Mouse (Mus musculus): ENCODE data around the gene Bag6.
A peak's percentile ranks its signal among the peaks of the same experiment; 100 is the strongest.

Gene Bag6

GRCm38 (mm10) chr17:35134801-35135590 is at the start of gene Bag6:
TSS of gene Bag6 (plus strand) at chr17:35135178.
- DNase-seq = peak; percentile 96

GRCm38 (mm10) chr17:35085208-35085865 is 49.6 kb upstream of the Bag6 start, which contains the start of gene Ly6g6f:
TSS of gene Ly6g6f (minus strand) at chr17:35085610.
- no peak for DNase-seq

GRCm38 (mm10) chr17:35088151-35088550 is 46.8 kb upstream of the Bag6 start:
- DNase-seq = no peak

DNA sequence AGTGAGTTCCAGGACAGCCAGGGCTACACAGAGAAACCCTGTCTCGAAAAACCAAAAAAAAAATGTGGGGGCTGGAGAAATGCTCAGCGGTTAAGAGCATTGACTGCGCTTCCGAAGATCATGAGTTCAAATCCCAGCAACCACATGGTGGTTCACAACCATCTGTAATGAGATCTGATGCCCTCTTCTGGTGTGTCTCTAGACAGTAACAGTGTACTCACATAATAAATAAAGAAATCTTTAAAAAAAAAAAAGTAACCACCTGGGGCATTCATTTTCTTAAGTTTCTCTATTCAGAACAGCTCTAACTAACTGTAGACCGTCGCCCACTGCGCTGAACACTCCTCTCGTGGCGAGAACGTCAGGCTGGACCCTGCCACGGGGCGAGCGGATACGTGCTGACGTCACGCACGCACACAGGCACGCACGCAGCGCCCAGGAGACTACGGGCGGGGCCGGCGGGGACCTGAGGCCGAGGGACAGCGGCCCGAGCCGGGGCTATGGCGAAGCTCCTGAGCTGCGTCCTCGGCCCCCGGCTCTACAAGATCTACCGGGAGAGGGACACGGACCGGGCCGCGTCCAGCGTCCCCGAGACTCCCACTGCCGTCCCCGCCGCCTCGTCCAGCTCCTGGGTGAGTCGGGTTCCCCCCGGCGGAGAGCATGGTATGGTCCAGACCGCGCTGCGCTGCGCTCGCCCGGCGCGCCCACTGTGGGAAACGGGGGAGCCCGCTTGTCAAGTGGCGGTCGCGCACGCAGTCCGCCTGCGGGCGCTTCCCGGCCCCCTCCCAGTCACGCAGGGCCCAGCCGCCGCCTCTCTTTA is 45.9 kb upstream of the Bag6 start, which contains the start of gene Abhd16a:
Gene Abhd16a, plus strand, starts transcription at position 439 of the 820 bp plus-strand sequence.
- peak; percentile 93 for DNase-seq

GRCm38 (mm10) chr17:35090166-35090932 is 44.6 kb upstream of the Bag6 start:
- DNase-seq = no peak

- DNase-seq = no peak
Observed at GRCm38 (mm10) chr17:35092403-35093198, 42.4 kb upstream of the Bag6 start.

DNA sequence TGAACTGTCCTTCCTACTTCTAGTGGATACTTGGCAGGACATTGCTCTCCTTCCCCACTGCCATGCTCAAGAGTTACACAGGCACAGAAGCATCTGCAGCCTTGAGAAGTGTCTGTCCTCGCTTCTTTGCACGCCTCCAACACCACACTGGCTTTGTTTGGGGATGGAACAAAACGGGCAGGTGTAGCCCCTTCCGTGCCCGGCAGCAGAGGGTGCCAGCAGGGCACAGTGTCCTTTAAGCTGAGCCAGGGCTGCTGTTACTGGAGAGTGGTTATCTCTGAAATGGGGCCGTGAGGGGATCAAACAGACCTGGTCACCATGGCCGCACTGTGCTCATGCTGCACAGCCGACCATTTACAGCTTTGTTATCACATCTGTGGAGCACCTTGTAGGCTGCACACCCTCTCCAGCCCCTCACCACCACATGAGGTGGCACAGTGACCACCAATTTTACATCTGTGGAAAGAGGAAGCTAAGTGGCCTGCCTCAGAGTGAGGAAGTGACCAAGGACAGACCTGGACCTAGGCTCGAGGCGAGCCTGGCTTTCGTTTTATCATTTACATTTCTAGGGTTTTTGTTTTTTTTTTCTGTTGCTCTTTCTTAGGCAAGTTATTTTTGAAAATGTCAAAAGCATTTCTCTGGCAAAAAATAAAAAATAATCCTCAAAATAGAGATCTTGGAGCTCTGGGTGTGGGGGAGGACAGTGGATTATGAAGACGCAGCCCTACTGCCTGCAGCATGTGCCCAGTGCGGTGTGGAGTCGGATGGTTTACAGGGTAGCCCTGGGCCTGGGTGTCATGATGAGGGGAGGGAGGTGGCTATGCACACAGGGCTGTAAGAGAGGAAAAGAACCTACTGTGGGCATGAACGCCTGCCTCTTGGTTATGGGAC is 40.3 kb upstream of the Bag6 start:
- DNase-seq = no peak

DNA sequence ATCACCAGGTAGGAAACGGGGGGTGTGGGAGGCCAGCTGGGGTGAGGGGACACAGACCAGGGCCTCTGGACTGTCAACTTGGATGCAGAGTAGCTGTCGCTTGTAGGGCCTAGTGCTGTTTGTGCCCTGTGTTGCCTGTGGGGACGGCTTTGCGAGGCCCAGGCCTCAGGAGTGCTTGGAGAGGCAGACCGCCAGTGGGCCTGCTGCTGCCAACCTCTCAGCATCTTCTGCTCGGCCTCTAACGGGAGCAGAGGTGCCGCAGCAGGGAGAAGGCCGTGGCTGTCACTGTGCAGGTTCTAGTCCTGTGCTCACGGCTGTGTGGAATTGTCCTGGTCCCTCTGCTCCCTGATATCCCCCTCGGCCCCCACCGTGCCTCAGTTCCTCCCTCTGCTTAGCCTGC is 38.4 kb upstream of the Bag6 start:
- DNase-seq = no peak

- peak; percentile 49 for DNase-seq
Observed at GRCm38 (mm10) chr17:35097164-35097655, 37.8 kb upstream of the Bag6 start.

DNA sequence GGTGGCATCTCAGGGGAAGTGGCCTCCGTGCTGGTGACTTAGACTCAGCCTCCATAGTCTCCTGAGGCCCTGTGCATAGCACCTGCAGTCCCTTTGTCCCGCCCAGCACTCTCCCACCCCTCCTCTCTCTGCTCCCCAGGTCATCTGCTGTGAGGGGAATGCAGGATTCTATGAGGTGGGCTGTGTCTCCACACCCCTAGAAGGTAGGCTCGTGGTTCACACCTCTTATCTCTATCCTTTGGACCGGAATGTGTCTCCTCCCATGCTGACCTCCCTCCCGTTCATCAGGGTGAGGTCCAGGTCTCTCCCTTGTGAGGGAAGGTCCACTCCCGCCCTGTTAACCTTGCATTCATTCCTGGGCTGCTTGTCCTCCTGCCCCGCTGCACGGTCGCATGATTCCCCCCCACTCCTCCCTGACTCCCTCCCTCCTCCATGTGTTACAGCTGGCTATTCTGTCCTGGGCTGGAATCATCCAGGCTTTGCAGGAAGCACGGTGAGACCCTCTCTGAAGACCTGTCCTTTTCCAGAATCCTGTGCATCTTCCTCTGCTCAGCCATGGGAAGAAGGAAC is 34.7 kb upstream of the Bag6 start:
- no peak for DNase-seq

- no peak for DNase-seq
Observed at GRCm38 (mm10) chr17:35101161-35101560, 33.8 kb upstream of the Bag6 start.

DNA sequence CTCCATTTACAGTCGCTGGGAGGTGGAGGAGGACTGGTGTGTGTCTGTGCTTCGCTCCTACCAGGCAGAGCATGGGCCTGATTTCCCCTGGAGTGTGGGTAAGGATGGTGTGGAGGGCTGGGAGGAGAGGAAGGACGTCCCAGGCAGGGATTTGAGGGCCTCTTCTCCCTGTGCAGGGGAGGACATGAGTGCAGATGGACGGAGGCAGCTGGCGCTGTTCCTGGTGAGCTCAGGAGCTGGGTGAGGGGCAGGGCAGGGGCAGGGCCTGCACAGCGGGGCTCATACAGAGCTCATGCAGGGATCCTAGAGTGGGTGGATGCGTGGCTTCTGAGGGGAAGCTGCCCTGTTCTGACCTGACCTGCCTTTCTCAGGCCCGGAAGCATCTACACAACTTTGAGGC is 32.7 kb upstream of the Bag6 start:
- DNase-seq = no peak

GRCm38 (mm10) chr17:35103221-35103690 is 31.7 kb upstream of the Bag6 start:
- DNase-seq = no peak

DNA sequence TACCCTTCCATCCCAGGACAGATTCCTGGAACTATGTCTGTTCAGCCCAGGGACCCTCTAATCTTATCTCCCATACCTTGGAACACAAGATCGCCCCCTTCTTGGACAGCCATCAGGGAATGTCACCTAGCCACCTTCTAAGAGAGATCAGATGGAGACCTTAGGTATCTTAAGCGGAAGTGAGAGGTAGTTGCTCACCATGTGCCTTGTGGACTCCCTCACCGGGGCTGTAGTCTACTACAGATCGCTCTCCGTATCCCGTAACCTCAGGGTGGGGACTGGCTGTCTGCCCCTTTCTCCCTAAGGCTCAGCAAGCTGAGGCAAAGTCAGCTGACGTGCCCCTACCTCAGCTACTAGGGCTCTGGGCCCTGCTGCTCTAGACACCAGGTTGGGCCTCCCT is 30.9 kb upstream of the Bag6 start:
- DNase-seq = no peak

DNA sequence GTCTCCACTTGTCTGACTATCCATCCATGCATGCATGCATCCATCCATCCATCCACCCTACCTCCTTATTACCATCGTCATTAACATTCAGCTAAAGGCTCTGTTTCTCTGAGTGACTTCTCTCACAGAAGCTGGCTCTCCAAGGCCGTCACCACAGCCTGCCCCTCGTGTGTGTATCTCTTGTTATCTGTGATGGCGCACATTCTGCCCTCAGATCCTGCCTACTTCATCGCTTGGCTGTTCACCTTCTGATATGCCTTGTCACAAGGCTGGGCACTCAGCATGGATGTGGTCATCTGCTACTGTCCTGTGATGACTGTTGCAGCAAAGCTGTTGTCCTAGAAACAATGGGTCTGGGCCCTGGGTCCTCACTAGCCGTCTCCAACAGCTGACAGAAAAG is 30.2 kb upstream of the Bag6 start:
- no peak for DNase-seq

GRCm38 (mm10) chr17:35105740-35106389 is 29.1 kb upstream of the Bag6 start:
- DNase-seq = peak; percentile 43

DNA sequence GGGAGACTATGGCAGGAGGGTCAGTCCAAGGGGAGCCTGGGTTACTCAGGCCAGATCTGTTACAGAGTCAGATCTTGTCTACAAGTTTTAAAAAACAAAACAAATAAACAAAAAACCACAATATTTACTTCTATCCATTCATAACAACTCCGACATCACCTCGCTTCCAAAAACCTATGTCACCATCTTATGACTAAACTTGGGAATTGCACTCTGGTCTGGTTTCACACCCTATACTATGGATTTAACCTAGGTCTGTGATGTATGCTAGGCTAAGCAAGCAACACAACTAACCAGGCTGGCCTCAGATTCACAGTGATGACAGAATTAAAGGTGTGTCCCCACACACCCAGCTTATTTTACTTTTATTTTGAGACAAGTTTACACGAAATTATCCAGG is 28.5 kb upstream of the Bag6 start:
- DNase-seq = no peak

GRCm38 (mm10) chr17:35108097-35108496 is 26.9 kb upstream of the Bag6 start, which contains the start of gene Ly6g5c:
TSS of gene Ly6g5c (plus strand) at chr17:35108279.
- DNase-seq = no peak

GRCm38 (mm10) chr17:35111774-35112173 is 23.2 kb upstream of the Bag6 start:
- DNase-seq = no peak
